In the genomic region with DNA sequence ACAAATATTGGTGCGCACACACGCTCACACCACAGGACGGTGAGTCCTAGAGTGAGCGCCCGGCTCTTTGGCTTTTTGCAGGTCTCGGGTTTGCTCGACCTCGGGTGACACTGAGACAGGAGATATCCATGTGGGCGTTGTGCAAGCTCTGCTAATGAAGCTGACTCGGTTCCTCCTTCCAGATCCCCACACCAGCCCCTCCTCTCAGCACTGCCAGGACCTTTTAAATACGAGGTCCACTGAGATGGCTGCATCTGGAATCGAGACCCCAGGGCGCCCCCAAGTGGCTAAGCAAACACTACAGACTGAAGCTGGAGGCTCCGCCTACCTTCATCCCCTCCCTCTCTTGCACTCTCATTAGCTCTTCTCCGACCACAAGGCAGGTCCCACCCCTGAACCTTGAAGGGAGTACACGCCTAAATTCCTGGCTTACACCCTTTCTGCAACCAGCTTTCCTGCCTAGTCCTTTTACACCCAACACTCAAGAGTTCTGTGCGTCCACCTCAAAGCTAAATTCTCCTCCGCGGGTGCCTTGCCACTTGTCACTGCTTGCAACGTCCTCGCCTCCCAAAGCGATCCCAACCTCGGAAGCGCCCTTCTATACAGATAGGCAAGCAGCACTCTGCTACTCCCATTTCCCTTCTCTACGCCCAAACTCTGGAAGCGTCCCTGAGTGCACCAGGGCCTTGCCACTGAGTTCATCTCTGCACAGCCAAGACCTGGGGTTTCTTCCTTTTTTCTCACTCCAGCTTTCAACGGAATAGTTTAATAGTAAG, we compare ENCODE assay signal across 8 mouse cellular contexts. TPM values are rescaled to one million over a fixed set of nuclear protein-coding genes. Genes with fewer than 3 reads are reported as not detected.
DNase-seq lines count a peak whose midpoint lies in the region; ATAC-seq and TF ChIP-seq lines count a peak whose summit lies in the region.

No protein-coding gene starts in this region.

- peak overlapping the region; percentile 85 for H3K9ac ChIP-seq in forebrain, embryonic 16.5 days (replicated peaks; ENCODE audit: low read depth, low read length)
- H3K9ac ChIP-seq in lung, embryonic 15.5 days = peak overlapping the region; percentile 59

- no peaks in the 10 kb centered on the region for H3K27me3 ChIP-seq in G1E (ENCODE audit: insufficient read depth, low read length)
- H3K27me3 ChIP-seq in forebrain, embryonic 16.5 days (replicated peaks; ENCODE audit: control insufficient read depth, insufficient read depth, low read length) = no peaks in the 10 kb centered on the region
- H3K27me3 ChIP-seq in lung, embryonic 15.5 days = no peaks in the 10 kb centered on the region

- no peaks in the 10 kb centered on the region for H3K9me3 ChIP-seq in G1E (replicated peaks)
- H3K9me3 ChIP-seq in forebrain, embryonic 16.5 days (ENCODE audit: control insufficient read depth, low read length) = no peaks in the 10 kb centered on the region
- H3K9me3 ChIP-seq in lung, embryonic 15.5 days = no peaks in the 10 kb centered on the region

- peak; percentile 81 for ATAC-seq in G1E (ENCODE audit: extremely low read depth, insufficient number of reproducible peaks, low FRiP score, poor library complexity, severe bottlenecking)
- peak; percentile 82 for ATAC-seq in forebrain, embryonic 16.5 days
- ATAC-seq in lung, embryonic 15.5 days (ENCODE audit: borderline replicate concordance, extremely low read depth, low FRiP score, low TSS enrichment) = peak; percentile 87

- peaks cover 47% of the 10 kb centered on the region for H3K4me1 ChIP-seq in G1E (ENCODE audit: insufficient read depth, low read depth, low read length)
- H3K4me1 ChIP-seq in forebrain, embryonic 16.5 days (replicated peaks; ENCODE audit: control insufficient read depth, insufficient read depth, low read length) = peaks cover 25% of the 10 kb centered on the region
- H3K4me1 ChIP-seq in lung, embryonic 15.5 days = peaks cover 19% of the 10 kb centered on the region

- H3K4me3 ChIP-seq in G1E (ENCODE audit: low read depth, low read length) = peak overlapping the region; percentile 79
- H3K4me3 ChIP-seq in forebrain, embryonic 16.5 days (replicated peaks; ENCODE audit: low read length) = peak overlapping the region; percentile 74
- H3K4me3 ChIP-seq in lung, embryonic 15.5 days = peak overlapping the region; percentile 72

- peaks cover 15% of the 10 kb centered on the region for H3K36me3 ChIP-seq in G1E (replicated peaks)
- H3K36me3 ChIP-seq in forebrain, embryonic 16.5 days (ENCODE audit: control insufficient read depth, insufficient read depth) = peaks cover 2% of the 10 kb centered on the region; the same call in 1 of the 2 replicates
- H3K36me3 ChIP-seq in lung, embryonic 15.5 days = 0 out of 2 replicates have a peak, but pooled peaks cover 4% of the 10 kb centered on the region

- peak overlapping the region; percentile 98 for H3K27ac ChIP-seq in forebrain, embryonic 16.5 days (ENCODE audit: low read length)
- peak overlapping the region; percentile 95 for H3K27ac ChIP-seq in lung, embryonic 15.5 days

- WGBS in forebrain, embryonic 16.5 days = 7% methylated on average over 27 of the region's 27 CpGs
- 2% methylated on average over 27 of the region's 27 CpGs for WGBS in lung, embryonic 15.5 days

- H3K4me2 ChIP-seq in forebrain, embryonic 16.5 days (ENCODE audit: low read length) = peak overlapping the region; percentile 65
- H3K4me2 ChIP-seq in lung, embryonic 15.5 days = peak overlapping the region; percentile 66

- peak; percentile 94 for DNase-seq in G1E (ENCODE audit: low spot score)
- peak; percentile 88 to 89 for DNase-seq in cerebellum, adult 18-20 months
- peak; percentile 96 for DNase-seq in heart, postnatal 4 days
- DNase-seq in layer of hippocampus, adult 8-10 months (ENCODE audit: low spot score in 2 of 2) = peak; percentile 91
- DNase-seq in ovary, adult 18-20 months (ENCODE audit: low spot score) = peak; percentile 96
- DNase-seq in thymus, postnatal 0 days (ENCODE audit: low spot score) = peak; percentile 91

- TF ChIP-seq CTCF in G1E (IDR thresholded peaks at IDR 0.05; ENCODE audit: low read depth, low read length) = peak; percentile 68

RNA-seq across cellular contexts. Expression of a gene that starts 8.0 kb away (rescaled TPM):
- 24.2 and 29.9 TPM in 2 replicates for total RNA-seq in G1E (2014; fragmentation: Nextera tagmentation)
- total RNA-seq in G1E (2017) = 102 and 111 TPM in 2 replicates
- 1.2 and 1.9 TPM in 2 replicates for polyA plus RNA-seq in G1E (2012)
- 496 and 516 TPM in 2 replicates for polyA plus RNA-seq in forebrain, embryonic 16.5 days (2015; fragmentation: Nextera tagmentation; extraction: Ambion mirVana)
- total RNA-seq in heart, postnatal 4 days (2021) = 10 to 100 TPM; 41.2 to 43.5 TPM
- 10 to 100 TPM; 46.0 to 56.9 (median 53.5) TPM for total RNA-seq in layer of hippocampus, adult 8-10 months (2022)
- 115 and 119 TPM in 2 replicates for polyA plus RNA-seq in lung, embryonic 15.5 days (2015; fragmentation: Nextera tagmentation; extraction: Ambion mirVana)
- 55.7 and 57.0 TPM in 2 replicates for polyA plus RNA-seq in thymus, postnatal 0 days (2015; fragmentation: Nextera tagmentation; extraction: Ambion mirVana)

RNA-seq across cellular contexts. Expression of a gene that starts 8.2 kb away (rescaled TPM):
- total RNA-seq in G1E (2014; fragmentation: Nextera tagmentation) (81.1 and 84.0 TPM in 2 replicates), G1E (2017) (81.3 and 95.4 TPM in 2 replicates)
- 54.1 and 56.3 TPM in 2 replicates for polyA plus RNA-seq in G1E (2012)
- 12.2 and 16.5 TPM in 2 replicates for polyA plus RNA-seq in forebrain, embryonic 16.5 days (2015; fragmentation: Nextera tagmentation; extraction: Ambion mirVana)
- total RNA-seq in heart, postnatal 4 days (2021) = 10 to 100 TPM; 17.2 to 18.1 TPM
- 10 to 100 TPM; 44.0 to 49.6 (median 48.1) TPM for total RNA-seq in layer of hippocampus, adult 8-10 months (2022)
- polyA plus RNA-seq in lung, embryonic 15.5 days (2015; fragmentation: Nextera tagmentation; extraction: Ambion mirVana) = 8.7 and 8.9 TPM in 2 replicates
- 9.1 and 12.9 TPM in 2 replicates for polyA plus RNA-seq in thymus, postnatal 0 days (2015; fragmentation: Nextera tagmentation; extraction: Ambion mirVana)

RNA-seq across cellular contexts. Expression of a gene that starts 55.3 kb away (rescaled TPM):
- total RNA-seq in G1E (2014; fragmentation: Nextera tagmentation) (1.1 TPM in 1 of 2 replicates, not detected in the other), G1E (2017) (0.05 and 0.06 TPM in 2 replicates)
- polyA plus RNA-seq in G1E (2012) = 0.07 TPM in 1 of 2 replicates, not detected in the other
- polyA plus RNA-seq in forebrain, embryonic 16.5 days (2015; fragmentation: Nextera tagmentation; extraction: Ambion mirVana) = 1.5 and 2.9 TPM in 2 replicates
- not detected for total RNA-seq in heart, postnatal 4 days (2021)
- total RNA-seq in layer of hippocampus, adult 8-10 months (2022) = 10 to 100 TPM; 10.1 to 11.2 (median 10.7) TPM
- polyA plus RNA-seq in lung, embryonic 15.5 days (2015; fragmentation: Nextera tagmentation; extraction: Ambion mirVana) = 0.20 and 0.27 TPM in 2 replicates
- polyA plus RNA-seq in thymus, postnatal 0 days (2015; fragmentation: Nextera tagmentation; extraction: Ambion mirVana) = 2.3 TPM in 2 replicates

RNA-seq across cellular contexts. Expression of a gene that starts 59.0 kb away (rescaled TPM):
- total RNA-seq in G1E (2014; fragmentation: Nextera tagmentation) = not detected in 2 replicates
- total RNA-seq in G1E (2017) = not detected in 2 replicates
- polyA plus RNA-seq in G1E (2012) = not detected in 2 replicates
- not detected in 2 replicates for polyA plus RNA-seq in forebrain, embryonic 16.5 days (2015; fragmentation: Nextera tagmentation; extraction: Ambion mirVana)
- not detected for total RNA-seq in heart, postnatal 4 days (2021)
- not detected for total RNA-seq in layer of hippocampus, adult 8-10 months (2022)
- polyA plus RNA-seq in lung, embryonic 15.5 days (2015; fragmentation: Nextera tagmentation; extraction: Ambion mirVana) = not detected in 2 replicates
- not detected in 2 replicates for polyA plus RNA-seq in thymus, postnatal 0 days (2015; fragmentation: Nextera tagmentation; extraction: Ambion mirVana)

Comparison
In these comparisons a context has a peak if more than half of its experiments do, and no peak if none do; other contexts are left out.
1. Peak in every context shown above with its lines: DNase-seq, ATAC-seq, H3K4me3 ChIP-seq and H3K27ac ChIP-seq.
2. RNA of a gene that starts 8.0 kb away (polyA plus RNA-seq): 496 to 516 TPM in forebrain, embryonic 16.5 days, 115 to 119 TPM in lung, embryonic 15.5 days and 55.7 to 57.0 TPM in thymus, postnatal 0 days; 1.2 to 1.9 TPM in G1E; every median in the first group is over 10 times any median in the second.